Mouse (Mus musculus): ENCODE measurements around the gene Zfp597. TPM values are rescaled to one million over a fixed set of nuclear protein-coding genes. Genes with fewer than 3 reads are reported as not detected.

Gene Zfp597
- 10 to 100 TPM; 33.6 to 46.3 TPM for total RNA-seq (2023)

DNA sequence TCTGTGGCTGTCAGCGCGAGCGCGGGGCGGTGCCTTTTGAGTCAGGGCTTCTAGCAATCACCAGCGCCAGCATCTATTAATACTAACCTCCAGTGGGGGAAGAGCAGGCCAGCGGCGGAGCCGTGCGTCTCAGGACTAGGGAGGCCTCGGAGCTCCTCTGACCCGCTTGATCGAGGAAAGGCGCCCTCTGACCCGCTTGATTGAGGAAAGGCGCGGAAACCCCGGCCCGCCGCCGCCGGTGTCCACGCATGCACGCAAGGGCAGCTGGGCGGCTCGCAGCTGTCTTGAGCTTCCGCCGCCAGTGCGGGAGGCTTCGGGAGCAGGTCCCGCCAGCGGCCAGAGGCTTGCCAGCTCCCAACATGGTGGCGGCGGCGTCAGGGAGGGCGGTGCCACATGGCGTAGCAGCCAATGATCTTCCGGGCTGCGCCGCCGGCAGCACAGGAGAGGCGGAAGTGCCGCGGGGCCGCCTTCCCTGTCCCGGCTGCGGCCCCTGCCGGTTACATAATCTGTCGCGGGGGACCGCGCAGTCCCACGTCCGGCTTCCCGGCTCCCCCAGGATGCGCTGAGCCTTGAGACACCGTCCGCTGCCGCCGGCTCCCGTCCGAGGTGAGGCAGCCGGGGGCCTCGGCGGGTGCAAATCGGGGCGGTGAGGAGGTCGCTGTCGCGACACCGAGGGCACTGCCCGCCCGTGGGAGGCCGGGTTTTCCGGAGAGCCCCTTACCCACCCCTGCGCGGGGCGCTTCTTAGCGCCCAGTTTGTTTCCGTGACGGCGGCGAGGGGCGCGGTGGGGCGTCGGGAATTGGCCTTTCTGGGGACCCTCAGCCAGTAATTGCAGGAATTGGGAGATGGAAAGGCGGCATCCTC lies at the start of gene Zfp597, which contains the start of gene Gm20695:
TSS of gene Zfp597 (minus strand) at position 361 of the 864 bp plus-strand sequence.
TSS of gene Gm20695 (plus strand) at position 448 of the 864 bp plus-strand sequence.

DNA sequence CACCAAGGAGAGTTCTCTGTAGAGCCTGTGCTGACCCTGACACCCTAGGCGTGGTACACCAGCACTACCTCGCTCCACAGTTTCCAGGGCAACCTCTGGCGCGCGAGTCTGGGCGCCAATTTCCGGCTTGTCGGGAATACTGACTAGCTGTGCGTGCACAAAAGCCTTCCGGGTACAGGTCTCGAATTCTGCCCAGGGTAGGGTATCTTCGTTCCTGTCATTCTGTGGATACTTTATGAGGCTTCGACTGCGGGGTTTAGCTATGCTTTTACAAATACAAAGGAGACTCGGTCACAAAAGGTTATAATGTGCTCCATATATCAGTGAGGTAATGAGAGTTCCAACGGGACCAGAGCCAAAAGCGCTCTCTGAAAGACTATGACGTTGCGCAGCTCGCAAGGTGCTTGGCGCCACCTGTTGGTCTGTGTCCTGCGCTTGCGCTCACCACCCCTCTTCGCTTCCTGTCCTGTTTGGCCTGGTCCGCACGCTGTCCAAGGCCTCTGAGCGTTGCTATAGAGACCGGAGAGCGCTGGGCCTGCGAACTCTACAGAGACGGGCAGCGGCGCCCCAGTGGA lies 24.3 kb upstream of the Zfp597 start, which contains the start of the genes 1700037C18Rik and Cluap1:
TSS of gene 1700037C18Rik (minus strand) at position 153 of the 575 bp plus-strand sequence.
TSS of gene Cluap1 (plus strand) at position 265 of the 575 bp plus-strand sequence.

DNA sequence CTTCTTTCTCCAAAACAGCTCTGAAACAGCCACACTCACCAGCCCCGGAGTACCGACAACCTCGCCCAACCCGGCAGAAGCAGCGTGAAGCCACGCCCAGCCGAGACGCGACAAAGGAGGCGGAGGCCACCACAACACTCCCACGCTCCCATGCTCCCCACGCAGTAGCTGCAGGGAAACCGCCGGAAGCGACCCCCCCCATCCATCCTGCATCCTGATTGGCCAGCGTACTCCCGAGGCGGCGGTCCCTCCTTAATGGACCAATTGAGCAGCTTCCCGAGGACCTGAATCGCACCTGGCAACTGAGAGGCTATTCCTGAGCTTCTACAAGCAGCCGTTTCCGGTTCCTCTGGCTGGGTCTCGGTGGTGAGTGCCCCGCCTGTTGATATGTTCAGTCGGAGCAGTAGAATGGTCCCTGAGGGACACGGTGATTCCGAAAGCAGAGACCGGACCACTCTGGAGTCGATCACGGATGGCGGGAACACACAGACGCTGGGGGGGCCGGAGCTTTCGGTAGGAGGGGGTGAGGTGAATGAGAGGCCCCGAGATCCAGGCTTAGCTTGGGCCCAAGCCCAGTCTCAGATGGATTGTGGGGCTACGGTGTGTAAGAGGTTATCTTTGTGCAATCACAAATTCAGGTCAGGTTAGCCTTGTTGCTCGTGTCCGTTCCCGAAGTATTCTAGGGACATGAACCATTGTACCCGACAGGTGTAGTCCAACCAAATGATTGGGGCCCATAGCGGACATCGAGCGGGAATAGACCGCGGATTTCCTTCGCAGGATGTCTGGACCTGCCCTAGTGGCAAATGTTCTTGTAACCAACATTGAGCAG lies 11.9 kb downstream of the Zfp597 start, which contains the start of gene Naa60:
TSS of gene Naa60 (plus strand) at position 160 of the 832 bp plus-strand sequence.

DNA sequence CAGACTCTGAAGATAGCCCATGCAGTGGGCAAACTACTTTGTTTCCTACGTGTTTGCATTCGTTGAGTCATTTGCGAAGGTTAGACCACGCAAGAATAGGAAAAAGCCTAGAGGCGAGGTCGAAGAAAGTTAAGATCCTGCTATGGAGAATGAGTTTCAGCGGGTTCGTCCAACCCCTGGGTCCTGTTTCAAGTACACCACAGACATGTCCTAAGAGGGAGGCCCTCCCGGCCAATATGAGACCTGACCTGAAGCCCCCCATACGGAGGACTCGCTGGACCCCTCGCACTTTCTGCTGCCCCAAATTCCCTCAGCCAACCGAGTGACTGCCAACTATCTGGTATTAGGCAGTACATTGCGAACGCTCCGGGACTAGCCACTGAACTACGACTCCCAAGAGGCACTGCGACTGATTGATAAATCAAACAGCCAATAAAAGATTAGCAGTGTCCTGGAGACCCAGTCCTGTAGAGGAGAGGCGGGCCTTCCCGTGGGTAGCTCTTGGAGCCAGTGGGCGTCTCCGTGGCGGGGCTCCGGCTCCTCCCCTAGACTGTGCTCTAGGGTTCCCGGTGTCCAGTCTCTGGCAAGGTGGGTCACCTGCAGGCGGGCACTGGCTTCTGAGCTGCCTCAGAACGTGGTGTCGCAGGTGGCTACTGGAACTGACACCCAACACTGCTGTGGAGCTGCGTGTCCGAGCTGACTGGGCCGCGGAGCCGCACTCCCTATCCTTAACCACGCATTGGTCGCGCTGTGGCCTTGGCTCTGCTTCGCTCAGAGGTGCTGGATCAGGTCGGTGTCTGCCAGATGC lies 37.4 kb downstream of the Zfp597 start, which contains the start of gene Zfp174:
TSS of gene Zfp174 (plus strand) at position 558 of the 808 bp plus-strand sequence.

DNA sequence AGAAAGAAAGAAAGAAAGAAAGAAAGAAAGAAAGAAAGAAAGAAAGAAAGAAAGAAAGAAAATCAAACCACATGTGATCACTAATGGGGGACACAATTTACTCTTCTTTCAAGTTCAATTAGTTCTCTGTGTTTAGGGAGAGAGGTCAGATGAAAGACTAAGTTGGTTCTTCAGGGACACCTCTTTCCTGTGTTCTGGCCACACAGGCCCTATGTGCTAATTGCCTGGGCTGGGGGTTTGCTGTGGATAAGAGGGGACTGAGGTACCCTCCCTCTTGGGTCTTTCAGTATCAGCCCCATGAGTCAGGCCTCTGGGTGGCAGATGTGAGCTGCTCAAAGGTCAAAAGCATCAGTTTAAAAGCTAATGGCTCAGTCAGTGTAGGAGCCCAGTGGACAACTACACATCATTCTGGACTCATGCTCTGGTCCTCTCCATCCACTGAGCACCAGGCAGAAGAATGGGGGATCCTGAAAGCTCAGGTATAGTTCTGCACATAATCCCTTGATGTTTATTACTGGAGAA lies 53.7 kb downstream of the Zfp597 start, which contains the start of gene Olfr15:
TSS of gene Olfr15 (plus strand) at position 291 of the 522 bp plus-strand sequence.

Other genes with a start within 250 kb of the Zfp597 start
- gene Mefv, start 166.5 kb downstream of the Zfp597 start, total RNA-seq (2023): under 1 TPM in 1 of 2 experiments, not detected in 1; 0.20 TPM
- 10 to 100 TPM; 66.8 to 79.5 TPM for gene Zfp263, start 140.5 kb downstream of the Zfp597 start, total RNA-seq (2023)
- gene Olfr15, start 53.7 kb downstream of the Zfp597 start, total RNA-seq (2023): not detected
- gene Zfp174, start 37.3 kb downstream of the Zfp597 start, total RNA-seq (2023): 1 to 10 TPM in 1 of 2 experiments, under 1 TPM in 1; 0.77 to 2.2 TPM
- gene Naa60, start 12.2 kb downstream of the Zfp597 start, total RNA-seq (2023): 100 to 1,000 TPM; 102 to 111 TPM
- 1 to 10 TPM in 1 of 2 experiments, not detected in 1; 3.0 TPM for gene Gm20695, start 87 bp upstream of the Zfp597 start, total RNA-seq (2023)
- 10 to 100 TPM; 11.1 to 17.5 TPM for gene 1700037C18Rik, start 24.1 kb upstream of the Zfp597 start, total RNA-seq (2023)
- 10 to 100 TPM; 30.2 to 31.4 TPM for gene Cluap1, start 24.2 kb upstream of the Zfp597 start, total RNA-seq (2023)
- gene Nlrc3, start 92.1 kb upstream of the Zfp597 start, total RNA-seq (2023): 10 to 100 TPM; 38.8 to 39.8 TPM
- gene Slx4, start 119.2 kb upstream of the Zfp597 start, total RNA-seq (2023): 100 to 1,000 TPM; 107 to 110 TPM
- gene Dnase1, start 152.4 kb upstream of the Zfp597 start, total RNA-seq (2023): not detected
- gene Trap1, start 193.3 kb upstream of the Zfp597 start, total RNA-seq (2023): 10 to 100 TPM; 75.0 to 75.3 TPM